Mouse (Mus musculus) layer of hippocampus, postnatal 14 days (tissue): ENCODE data around the gene Inpp5a. TPM values are rescaled to one million over a fixed set of nuclear protein-coding genes. Genes with fewer than 3 reads are reported as not detected.

Experiments used
- total RNA-seq, 2 experiments: library from RNA; stranded (reverse); gene quantifications; 2 replicates each; pipeline ENCODE4 v1.2.3; 2021

Inpp5a gene
- total RNA-seq, 2 experiments from 2014 or later: 41.1 to 41.2 TPM

Other genes with a start within 250 kb of the Inpp5a start
- gene Lrrc27, start 176.1 kb upstream of the Inpp5a start, total RNA-seq: 1 to 10 TPM; 5.8 to 7.6 TPM
- 10 to 100 TPM; 57.3 to 60.2 TPM for gene Stk32c, start 175.8 kb upstream of the Inpp5a start, total RNA-seq
- 10 to 100 TPM; 27.6 to 30.4 TPM for gene Pwwp2b, start 140.6 kb upstream of the Inpp5a start, total RNA-seq
- 1 to 10 TPM; 4.9 to 6.1 TPM for gene Nkx6-2, start 193.7 kb downstream of the Inpp5a start, total RNA-seq